Mouse (Mus musculus) cerebellum, adult 2 months (tissue): ENCODE results near the gene Rpl21. TPM values are rescaled to one million over a fixed set of nuclear protein-coding genes. Genes with fewer than 3 reads are reported as not detected.

Source experiments
- DNase-seq, 2 experiments: peaks; one replicate each; pipeline ENCODE4 v3.0.0; 2021
- H3K27ac ChIP-seq: fragments of 200-500 bp; 2 replicates; pipeline ENCODE4 v1.5.1; 2012; ENCODE audit warnings: low read length, control low read depth, inconsistent platforms; ENCODE audit not compliant: insufficient read depth
- H3K27me3 ChIP-seq: fragments of 200-500 bp; 2 replicates; pipeline ENCODE4 v1.6.1; 2012; ENCODE audit warnings: inconsistent platforms, mild to moderate bottlenecking, low read length, moderate library complexity; ENCODE audit not compliant: control insufficient read depth, insufficient read depth
- H3K4me1 ChIP-seq: fragments of 200-500 bp; 2 replicates; pipeline ENCODE4 v1.6.1; 2011; ENCODE audit warnings: low read length; ENCODE audit not compliant: control insufficient read depth, insufficient read depth
- H3K4me3 ChIP-seq: fragments of 200-500 bp; replicated peaks from 2 replicates; pipeline ENCODE3; 2011; ENCODE audit warnings: mild to moderate bottlenecking, low read depth, low read length, control low read depth; ENCODE audit not compliant: insufficient read depth
- CTCF ChIP-seq: fragments of 200-500 bp; IDR thresholded peaks from 2 replicates; pipeline ENCODE4 v1.5.1; 2011; ENCODE audit warnings: low read depth, mild to moderate bottlenecking, control low read depth, low read length, moderate library complexity, borderline replicate concordance; ENCODE audit not compliant: insufficient read depth
- POLR2A ChIP-seq: fragments of 200-500 bp; IDR thresholded peaks from 2 replicates; pipeline ENCODE4 v1.6.1; 2011; ENCODE audit warnings: low read length, control low read depth, borderline replicate concordance; ENCODE audit not compliant: insufficient read depth
- WGBS: fragments of 180-500 bp; shearing (Covaris S2); methylation state at CpG from one replicate; pipeline ENCODE4 v1.1.7; 2018; 5-methylcytosine and 5-hydroxymethylcytosine counted together
- polyA plus RNA-seq: library from polyadenylated mRNA; depleted of rRNA; stranded (reverse); fragments of >200 nt; gene quantifications from 2 replicates; pipeline ENCODE4 v1.2.3, GENCODE M21; 2012

Gene Rpl21
- polyA plus RNA-seq, 1 experiment = 342 TPM

GRCm38 (mm10) chr5:146837967-146838720 is 5.5 kb downstream of the Rpl21 start:
- H3K4me1 ChIP-seq = no peaks in the 10 kb centered on the region
- H3K4me3 ChIP-seq = no peak overlapping the region
- TF ChIP-seq CTCF = no peak
- TF ChIP-seq POLR2A = no peak
- WGBS = 59% methylated on average over 7 of the region's 7 CpGs
- no peak for DNase-seq
- H3K27ac ChIP-seq = no peak overlapping the region
- H3K27me3 ChIP-seq = no peaks in the 10 kb centered on the region

GRCm38 (mm10) chr5:146838836-146839648 is 6.4 kb downstream of the Rpl21 start:
- Histone ChIP-seq H3K27me3 (no peaks in the 10 kb centered on the region), H3K4me1 (no peaks in the 10 kb centered on the region), H3K27ac (no peak overlapping the region), H3K4me3 (no peak overlapping the region)
- 51% methylated on average over 12 of the region's 12 CpGs for whole genome bisulfite sequencing
- TF ChIP-seq POLR2A (no peak), CTCF (no peak)
- no peak for DNase-seq

GRCm38 (mm10) chr5:146839760-146840159 is 7.1 kb downstream of the Rpl21 start:
- H3K4me3 ChIP-seq = no peak overlapping the region
- H3K4me1 ChIP-seq = no peaks in the 10 kb centered on the region
- DNase-seq = no peak
- no peaks in the 10 kb centered on the region for H3K27me3 ChIP-seq
- TF ChIP-seq POLR2A = no peak
- TF ChIP-seq CTCF = no peak
- no peak overlapping the region for H3K27ac ChIP-seq
- WGBS = 59% methylated on average over 5 of the region's 5 CpGs

GRCm38 (mm10) chr5:146840422-146840821 is 7.7 kb downstream of the Rpl21 start:
- no peaks in the 10 kb centered on the region for H3K27me3 ChIP-seq
- no peaks in the 10 kb centered on the region for H3K4me1 ChIP-seq
- 88% methylated on average over 4 of the region's 4 CpGs for WGBS
- no peak for DNase-seq
- no peak overlapping the region for H3K27ac ChIP-seq
- no peak overlapping the region for H3K4me3 ChIP-seq
- TF ChIP-seq CTCF (no peak), POLR2A (no peak)

GRCm38 (mm10) chr5:146841301-146841700 is 8.6 kb downstream of the Rpl21 start:
- Histone ChIP-seq H3K27me3 (no peaks in the 10 kb centered on the region), H3K27ac (no peak overlapping the region), H3K4me1 (no peaks in the 10 kb centered on the region), H3K4me3 (no peak overlapping the region)
- no peak for DNase-seq
- 86% methylated on average over 5 of the region's 5 CpGs for WGBS
- no peak for TF ChIP-seq CTCF
- TF ChIP-seq POLR2A = no peak

- TF ChIP-seq CTCF = no peak
- no peak for TF ChIP-seq POLR2A
- 61% methylated on average over 4 of the region's 4 CpGs for WGBS
- Histone ChIP-seq H3K4me1 (no peaks in the 10 kb centered on the region), H3K27ac (no peak overlapping the region), H3K27me3 (no peaks in the 10 kb centered on the region), H3K4me3 (no peak overlapping the region)
- no peak for DNase-seq
Observed at GRCm38 (mm10) chr5:146841996-146842395, 9.3 kb downstream of the Rpl21 start.

GRCm38 (mm10) chr5:146844301-146844941 is 11.7 kb downstream of the Rpl21 start:
- Histone ChIP-seq H3K4me1 (no peaks in the 10 kb centered on the region), H3K27me3 (no peaks in the 10 kb centered on the region), H3K4me3 (peak overlapping the region; percentile 50), H3K27ac (no peak overlapping the region)
- TF ChIP-seq CTCF (peak; percentile 43; the same call in 1 of the 2 replicates), POLR2A (no peak)
- DNase-seq = peak in 1 of 2 experiments; percentile 26
- 32% methylated on average over 6 of the region's 6 CpGs for WGBS
